ENCODE assay signal across 8 mouse cellular contexts in the genomic region with DNA sequence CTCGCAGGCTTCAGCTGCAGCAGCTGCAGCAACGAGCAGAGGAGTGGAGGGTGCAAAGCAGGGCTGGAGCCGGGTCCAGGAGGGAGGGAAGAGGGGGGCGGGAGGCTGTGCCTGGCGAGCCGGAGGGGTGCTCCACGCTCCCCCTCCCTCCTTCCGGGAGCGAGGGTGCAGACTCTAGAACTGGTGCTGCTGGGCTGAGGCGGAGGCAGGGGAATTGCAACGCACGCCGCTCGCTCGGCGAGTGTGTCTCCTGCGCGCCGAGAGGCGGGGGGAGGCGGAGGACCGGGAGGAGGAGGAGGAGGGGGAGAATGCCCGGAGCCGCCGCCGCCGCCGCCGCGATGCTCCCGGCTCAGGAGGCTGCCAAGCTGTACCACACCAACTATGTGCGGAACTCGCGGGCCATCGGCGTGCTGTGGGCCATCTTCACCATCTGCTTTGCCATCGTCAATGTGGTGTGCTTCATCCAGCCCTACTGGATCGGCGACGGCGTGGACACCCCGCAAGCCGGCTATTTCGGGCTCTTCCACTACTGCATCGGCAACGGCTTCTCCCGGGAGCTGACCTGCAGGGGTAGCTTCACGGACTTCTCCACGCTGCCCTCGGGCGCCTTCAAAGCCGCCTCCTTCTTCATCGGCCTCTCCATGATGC. TPM values are rescaled to one million over a fixed set of nuclear protein-coding genes. Genes with fewer than 3 reads are reported as not detected.
DNase-seq lines count a peak whose midpoint lies in the region; ATAC-seq and TF ChIP-seq lines count a peak whose summit lies in the region.

A gene (plus strand): TSS at position 175 of the 648 bp plus-strand sequence.

- peak; percentile 84 for ATAC-seq in kidney, embryonic 14.5 days (ENCODE audit: low FRiP score, low TSS enrichment)
- peak; percentile 60 for ATAC-seq in embryonic facial prominence, embryonic 15.5 days (ENCODE audit: insufficient number of reproducible peaks, low FRiP score, low TSS enrichment, low read depth)
- peak; percentile 90 for ATAC-seq in hindbrain, embryonic 12.5 days (ENCODE audit: low FRiP score)
- peak; percentile 84 for ATAC-seq in limb, embryonic 11.5 days (ENCODE audit: insufficient number of reproducible peaks, low FRiP score, low TSS enrichment, low read depth)
- ATAC-seq in neural tube, embryonic 15.5 days (ENCODE audit: low FRiP score), result peak; percentile 86

- peak within 1 kb of the TSS; percentile 49 for H3K9ac ChIP-seq in kidney, embryonic 14.5 days (ENCODE audit: low read depth, low read length)
- H3K9ac ChIP-seq in embryonic facial prominence, embryonic 15.5 days, result peak within 1 kb of the TSS; percentile 26
- H3K9ac ChIP-seq in hindbrain, embryonic 12.5 days, result peak within 1 kb of the TSS; percentile 69
- H3K9ac ChIP-seq in limb, embryonic 11.5 days (ENCODE audit: low read length), result peak within 1 kb of the TSS; percentile 27
- peak within 1 kb of the TSS; percentile 87 for H3K9ac ChIP-seq in neural tube, embryonic 15.5 days (replicated peaks)

- H3K9me3 ChIP-seq in kidney, embryonic 14.5 days (ENCODE audit: control insufficient read depth, low read length), result no peaks in the 10 kb centered on the region
- H3K9me3 ChIP-seq in embryonic facial prominence, embryonic 15.5 days (replicated peaks), result no peaks in the 10 kb centered on the region
- no peaks in the 10 kb centered on the region for H3K9me3 ChIP-seq in hindbrain, embryonic 12.5 days (replicated peaks)
- no peaks in the 10 kb centered on the region for H3K9me3 ChIP-seq in limb, embryonic 11.5 days (ENCODE audit: control insufficient read depth, low read length)
- H3K9me3 ChIP-seq in neural tube, embryonic 15.5 days (replicated peaks), result no peaks in the 10 kb centered on the region

- peaks cover 33% of the 10 kb centered on the region for H3K27me3 ChIP-seq in kidney, embryonic 14.5 days (ENCODE audit: control insufficient read depth, insufficient read depth, low read length)
- peaks cover 53% of the 10 kb centered on the region for H3K27me3 ChIP-seq in embryonic facial prominence, embryonic 15.5 days
- H3K27me3 ChIP-seq in hindbrain, embryonic 12.5 days, result peaks cover 19% of the 10 kb centered on the region
- peaks cover 9% of the 10 kb centered on the region; the same call in 1 of the 2 replicates for H3K27me3 ChIP-seq in limb, embryonic 11.5 days (ENCODE audit: control insufficient read depth, insufficient read depth, low read length)
- 0 out of 2 replicates have a peak, but pooled peaks cover 4% of the 10 kb centered on the region for H3K27me3 ChIP-seq in neural tube, embryonic 15.5 days (replicated peaks)

- WGBS in kidney, embryonic 14.5 days, result under 1% methylated on average over 40 of the region's 53 CpGs
- under 1% methylated on average over 51 of the region's 53 CpGs for WGBS in embryonic facial prominence, embryonic 15.5 days
- under 1% methylated on average over 41 of the region's 53 CpGs for WGBS in hindbrain, embryonic 12.5 days
- WGBS in limb, embryonic 11.5 days, result under 1% methylated on average over 48 of the region's 53 CpGs
- 0% methylated on average over 42 of the region's 53 CpGs for WGBS in neural tube, embryonic 15.5 days

- H3K4me2 ChIP-seq in kidney, embryonic 14.5 days (replicated peaks; ENCODE audit: low read depth, low read length), result peak within 1 kb of the TSS; percentile 87
- peak within 1 kb of the TSS; percentile 92 for H3K4me2 ChIP-seq in embryonic facial prominence, embryonic 15.5 days (replicated peaks)
- peak within 1 kb of the TSS; percentile 82 for H3K4me2 ChIP-seq in hindbrain, embryonic 12.5 days (replicated peaks)
- peak within 1 kb of the TSS; percentile 98 for H3K4me2 ChIP-seq in limb, embryonic 11.5 days (ENCODE audit: low read depth, severe bottlenecking)
- peak within 1 kb of the TSS; percentile 93 for H3K4me2 ChIP-seq in neural tube, embryonic 15.5 days

- H3K4me1 ChIP-seq in kidney, embryonic 14.5 days (ENCODE audit: control insufficient read depth, insufficient read depth, low read length), result peaks cover 4% of the 10 kb centered on the region; the same call in 1 of the 2 replicates
- no peaks in the 10 kb centered on the region for H3K4me1 ChIP-seq in bone marrow macrophage, adult 2 months (ENCODE audit: control insufficient read depth, insufficient read depth, low read length)
- H3K4me1 ChIP-seq in embryonic facial prominence, embryonic 15.5 days, result peaks cover 15% of the 10 kb centered on the region
- peaks cover 13% of the 10 kb centered on the region; the same call in 1 of the 2 replicates for H3K4me1 ChIP-seq in hindbrain, embryonic 12.5 days
- 0 out of 2 replicates have a peak, but pooled peaks cover 5% of the 10 kb centered on the region for H3K4me1 ChIP-seq in limb, embryonic 11.5 days (ENCODE audit: control insufficient read depth, insufficient read depth, low read length)
- H3K4me1 ChIP-seq in neural tube, embryonic 15.5 days, result peaks cover 22% of the 10 kb centered on the region

- no peaks in the 10 kb centered on the region for H3K36me3 ChIP-seq in kidney, embryonic 14.5 days (ENCODE audit: control insufficient read depth, insufficient read depth, low read length)
- H3K36me3 ChIP-seq in embryonic facial prominence, embryonic 15.5 days, result no peaks in the 10 kb centered on the region
- H3K36me3 ChIP-seq in hindbrain, embryonic 12.5 days, result no peaks in the 10 kb centered on the region
- H3K36me3 ChIP-seq in limb, embryonic 11.5 days (ENCODE audit: control insufficient read depth, insufficient read depth, low read length), result no peaks in the 10 kb centered on the region
- no peaks in the 10 kb centered on the region for H3K36me3 ChIP-seq in neural tube, embryonic 15.5 days

- H3K4me3 ChIP-seq in kidney, embryonic 14.5 days (ENCODE audit: low read length), result peak within 1 kb of the TSS; percentile 53
- H3K4me3 ChIP-seq in bone marrow macrophage, adult 2 months (ENCODE audit: insufficient read depth, low read length), result peak within 1 kb of the TSS; percentile 4; the same call in 1 of the 2 replicates
- H3K4me3 ChIP-seq in embryonic facial prominence, embryonic 15.5 days (replicated peaks), result peak within 1 kb of the TSS; percentile 51
- peak within 1 kb of the TSS; percentile 62 for H3K4me3 ChIP-seq in hindbrain, embryonic 12.5 days
- H3K4me3 ChIP-seq in limb, embryonic 11.5 days (ENCODE audit: low read depth, low read length), result peak within 1 kb of the TSS; percentile 54
- peak within 1 kb of the TSS; percentile 75 for H3K4me3 ChIP-seq in neural tube, embryonic 15.5 days (replicated peaks)

- no peak for TF ChIP-seq CTCF in bone marrow macrophage, adult 2 months (IDR thresholded peaks at IDR 0.05; ENCODE audit: low read depth, low read length)

- no peak within 1 kb of the TSS for H3K27ac ChIP-seq in kidney, embryonic 14.5 days (ENCODE audit: low read depth, low read length)
- H3K27ac ChIP-seq in bone marrow macrophage, adult 2 months (ENCODE audit: insufficient read depth, low read depth, low read length), result no peak within 1 kb of the TSS
- no peak within 1 kb of the TSS for H3K27ac ChIP-seq in embryonic facial prominence, embryonic 15.5 days (replicated peaks)
- no peak within 1 kb of the TSS for H3K27ac ChIP-seq in hindbrain, embryonic 12.5 days
- H3K27ac ChIP-seq in limb, embryonic 11.5 days (replicated peaks; ENCODE audit: low read depth, low read length), result no peak within 1 kb of the TSS
- H3K27ac ChIP-seq in neural tube, embryonic 15.5 days (replicated peaks), result peak within 1 kb of the TSS; percentile 78

- no peak for DNase-seq in kidney, adult 9 months
- DNase-seq in limb, embryonic 11.5 days (ENCODE audit: low spot score), result peak; percentile 64
- DNase-seq in ovary, adult 18-20 months (ENCODE audit: low spot score), result no peak

- no peak for TF ChIP-seq POLR2A in bone marrow macrophage, adult 2 months (IDR thresholded peaks at IDR 0.05; ENCODE audit: borderline replicate concordance, low read depth, low read length)

RNA-seq across cellular contexts. Expression of the gene that starts here (rescaled TPM):
- polyA plus RNA-seq in kidney, embryonic 14.5 days (2014; fragmentation: Nextera tagmentation; extraction: Ambion mirVana), result 0.19 and 0.24 TPM in 2 replicates
- polyA plus RNA-seq in bone marrow macrophage, adult 2 months (2012; ENCODE audit: insufficient read depth, insufficient read length, missing spikeins), result not detected in 2 replicates
- 0.73 and 1.1 TPM in 2 replicates for polyA plus RNA-seq in embryonic facial prominence, embryonic 15.5 days (2015; fragmentation: Nextera tagmentation; extraction: Ambion mirVana)
- polyA plus RNA-seq in hindbrain, embryonic 12.5 days (2016; fragmentation: Nextera tagmentation; extraction: Ambion mirVana), result 2.0 and 2.6 TPM in 2 replicates
- polyA plus RNA-seq in limb, embryonic 11.5 days (2014; fragmentation: Nextera tagmentation; extraction: Ambion mirVana), result 0.24 TPM in 1 of 2 replicates, not detected in the other
- polyA plus RNA-seq in neural tube, embryonic 15.5 days (2015; fragmentation: Nextera tagmentation; extraction: Ambion mirVana), result 24.1 and 25.3 TPM in 2 replicates

Comparison
In these comparisons a context has a peak if more than half of its experiments do, and no peak if none do; other contexts are left out.
1. Peak in ATAC-seq, H3K4me3 ChIP-seq, H3K9ac ChIP-seq and H3K4me2 ChIP-seq in kidney, embryonic 14.5 days; RNA of the gene not detected or under 1 TPM.
2. Peak in DNase-seq, ATAC-seq, H3K4me3 ChIP-seq, H3K9ac ChIP-seq and H3K4me2 ChIP-seq in limb, embryonic 11.5 days; RNA of the gene not detected or under 1 TPM.
3. H3K4me3 ChIP-seq: peak in every context shown above with its lines; median percentile 75 in neural tube, embryonic 15.5 days; 62 in hindbrain, embryonic 12.5 days; 54 in limb, embryonic 11.5 days; 53 in kidney, embryonic 14.5 days; 51 in embryonic facial prominence, embryonic 15.5 days; 4 in bone marrow macrophage, adult 2 months.
4. H3K9ac ChIP-seq: peak in every context shown above with its lines; median percentile 87 in neural tube, embryonic 15.5 days; 69 in hindbrain, embryonic 12.5 days; 49 in kidney, embryonic 14.5 days; 27 in limb, embryonic 11.5 days; 26 in embryonic facial prominence, embryonic 15.5 days.